Mouse (Mus musculus): ENCODE measurements around the gene Il1r1. TPM values are rescaled to one million over a fixed set of nuclear protein-coding genes. Genes with fewer than 3 reads are reported as not detected.

Il1r1 gene
- polyA plus RNA-seq, 1 experiment from 2014 or later: 8.6 TPM

GRCm38 (mm10) chr1:40359731-40360130, 134.9 kb downstream of the Il1r1 start:
- H3K4me1 ChIP-seq (replicated peaks; ENCODE audit: control insufficient read depth, insufficient read depth, low read length): no peaks in the 10 kb centered on the region; the same call in 1 of the 2 replicates
- no peak for ATAC-seq (replicated peaks; ENCODE audit: low FRiP score, low TSS enrichment, low read depth)
- no peak overlapping the region for H3K9ac ChIP-seq (ENCODE audit: low read length)
- H3K27me3 ChIP-seq (replicated peaks; ENCODE audit: control insufficient read depth, insufficient read depth, low read length): no peaks in the 10 kb centered on the region
- H3K27ac ChIP-seq (ENCODE audit: low read depth): no peak overlapping the region
- no peaks in the 10 kb centered on the region for H3K9me3 ChIP-seq (ENCODE audit: control insufficient read depth, low read length)
- H3K4me3 ChIP-seq (ENCODE audit: low read depth, low read length): no peak overlapping the region
- no peak for DNase-seq (ENCODE audit: low spot score)
- H3K4me2 ChIP-seq (ENCODE audit: low read length): no peak overlapping the region
- 53% methylated on average over 2 of the region's 2 CpGs for WGBS
- H3K36me3 ChIP-seq (ENCODE audit: control insufficient read depth, insufficient read depth, low read length): no peaks in the 10 kb centered on the region

- no peak for ATAC-seq (replicated peaks; ENCODE audit: low FRiP score, low TSS enrichment, low read depth)
- 76% methylated on average over 7 of the region's 7 CpGs for WGBS
- no peaks in the 10 kb centered on the region for H3K9me3 ChIP-seq (ENCODE audit: control insufficient read depth, low read length)
- no peaks in the 10 kb centered on the region for H3K36me3 ChIP-seq (ENCODE audit: control insufficient read depth, insufficient read depth, low read length)
- no peak overlapping the region for H3K4me2 ChIP-seq (ENCODE audit: low read length)
- no peak overlapping the region for H3K27ac ChIP-seq (ENCODE audit: low read depth)
- no peaks in the 10 kb centered on the region; the same call in 1 of the 2 replicates for H3K4me1 ChIP-seq (replicated peaks; ENCODE audit: control insufficient read depth, insufficient read depth, low read length)
- no peaks in the 10 kb centered on the region for H3K27me3 ChIP-seq (replicated peaks; ENCODE audit: control insufficient read depth, insufficient read depth, low read length)
- no peak for DNase-seq (ENCODE audit: low spot score)
- no peak overlapping the region for H3K9ac ChIP-seq (ENCODE audit: low read length)
- H3K4me3 ChIP-seq (ENCODE audit: low read depth, low read length): no peak overlapping the region
Measured at GRCm38 (mm10) chr1:40360969-40361368, 136.1 kb downstream of the Il1r1 start.

- Histone ChIP-seq H3K4me2 (ENCODE audit: low read length) (no peak overlapping the region), H3K4me1 (replicated peaks; ENCODE audit: control insufficient read depth, insufficient read depth, low read length) (no peaks in the 10 kb centered on the region; the same call in 1 of the 2 replicates), H3K27ac (ENCODE audit: low read depth) (no peak overlapping the region), H3K27me3 (replicated peaks; ENCODE audit: control insufficient read depth, insufficient read depth, low read length) (no peaks in the 10 kb centered on the region), H3K9me3 (ENCODE audit: control insufficient read depth, low read length) (no peaks in the 10 kb centered on the region), H3K9ac (ENCODE audit: low read length) (no peak overlapping the region), H3K4me3 (ENCODE audit: low read depth, low read length) (no peak overlapping the region), H3K36me3 (ENCODE audit: control insufficient read depth, insufficient read depth, low read length) (no peaks in the 10 kb centered on the region)
- no peak for DNase-seq (ENCODE audit: low spot score)
- 56% methylated on average over 1 of the region's 1 CpGs for WGBS
- no peak for ATAC-seq (replicated peaks; ENCODE audit: low FRiP score, low TSS enrichment, low read depth)
Measured at GRCm38 (mm10) chr1:40361596-40361995, 136.7 kb downstream of the Il1r1 start.

GRCm38 (mm10) chr1:40362784-40363183, 137.9 kb downstream of the Il1r1 start:
- 75% methylated on average over 11 of the region's 11 CpGs for WGBS
- H3K4me2 ChIP-seq (ENCODE audit: low read length): no peak overlapping the region
- ATAC-seq (replicated peaks; ENCODE audit: low FRiP score, low TSS enrichment, low read depth) (no peak), DNase-seq (ENCODE audit: low spot score) (no peak)
- H3K36me3 ChIP-seq (ENCODE audit: control insufficient read depth, insufficient read depth, low read length): no peaks in the 10 kb centered on the region
- no peak overlapping the region for H3K4me3 ChIP-seq (ENCODE audit: low read depth, low read length)
- no peak overlapping the region for H3K27ac ChIP-seq (ENCODE audit: low read depth)
- H3K9me3 ChIP-seq (ENCODE audit: control insufficient read depth, low read length): no peaks in the 10 kb centered on the region
- H3K27me3 ChIP-seq (replicated peaks; ENCODE audit: control insufficient read depth, insufficient read depth, low read length): no peaks in the 10 kb centered on the region
- no peak overlapping the region for H3K9ac ChIP-seq (ENCODE audit: low read length)
- no peaks in the 10 kb centered on the region for H3K4me1 ChIP-seq (replicated peaks; ENCODE audit: control insufficient read depth, insufficient read depth, low read length)

Other genes starting within 250 kb of the Il1r1 start
- gene Il1r2, start 151.0 kb upstream of the Il1r1 start, polyA plus RNA-seq (2014; fragmentation: Nextera tagmentation; extraction: Ambion mirVana): 1.1 and 1.3 TPM in 2 replicates
- gene Il1rl2, start 99.5 kb downstream of the Il1r1 start, polyA plus RNA-seq (2014; fragmentation: Nextera tagmentation; extraction: Ambion mirVana): 3.4 and 4.3 TPM in 2 replicates
- 0.31 and 0.39 TPM in 2 replicates for gene Il1rl1, start 204.5 kb downstream of the Il1r1 start, polyA plus RNA-seq (2014; fragmentation: Nextera tagmentation; extraction: Ambion mirVana)
- 0.37 and 0.47 TPM in 2 replicates for gene Il18r1, start 240.5 kb downstream of the Il1r1 start, polyA plus RNA-seq (2014; fragmentation: Nextera tagmentation; extraction: Ambion mirVana)

All from intestine, embryonic 14.5 days (tissue).